Mouse (Mus musculus) hindbrain, embryonic 11.5 days (tissue): ENCODE measurements around the gene Amz1. TPM values are rescaled to one million over a fixed set of nuclear protein-coding genes. Genes with fewer than 3 reads are reported as not detected.
A peak's percentile ranks its signal among the peaks of the same experiment; 100 is the strongest.

Experiments
- ATAC-seq: fragments of 200-750 bp; cut with Nextera tagmentation; 2 replicates; pipeline ENCODE4 v1.8.0; 2017; ENCODE audit warnings: mild to moderate bottlenecking, moderate TSS enrichment, moderate library complexity; ENCODE audit not compliant: low FRiP score
- DNase-seq: peaks from one replicate; pipeline ENCODE4 v3.0.0-alpha.2; 2015; ENCODE audit warnings: low spot score
- H3K27ac ChIP-seq: fragments of 300-500 bp; sonication (generic); 2 replicates; pipeline ENCODE4 v1.5.1; 2014; ENCODE audit warnings: mild to moderate bottlenecking, low read depth, low read length
- H3K27me3 ChIP-seq: fragments of 300-500 bp; sonication (generic); 2 replicates; pipeline ENCODE4 v1.6.1; 2014; ENCODE audit warnings: mild to moderate bottlenecking, low read length, moderate library complexity, mixed read lengths; ENCODE audit not compliant: control insufficient read depth, insufficient read depth
- H3K36me3 ChIP-seq: fragments of 300-500 bp; sonication (generic); 2 replicates; pipeline ENCODE4 v1.6.1; 2014; ENCODE audit warnings: mild to moderate bottlenecking, low read length, moderate library complexity, mixed read lengths; ENCODE audit not compliant: control insufficient read depth, insufficient read depth
- H3K4me1 ChIP-seq: fragments of 300-500 bp; sonication (generic); replicated peaks from 2 replicates; pipeline ENCODE4 v1.6.1; 2014; ENCODE audit warnings: low read length, mixed read lengths; ENCODE audit not compliant: control insufficient read depth, insufficient read depth
- H3K4me2 ChIP-seq: fragments of 300-500 bp; sonication (generic); replicated peaks from 2 replicates; pipeline ENCODE4 v1.6.1; 2014; ENCODE audit warnings: mild to moderate bottlenecking, low read depth, low read length
- H3K4me3 ChIP-seq: fragments of 300-500 bp; sonication (generic); 2 replicates; pipeline ENCODE4 v1.5.1; 2014; ENCODE audit warnings: low read depth, low read length
- H3K9ac ChIP-seq: fragments of 300-500 bp; sonication (generic); 2 replicates; pipeline ENCODE4 v1.6.1; 2014; ENCODE audit warnings: low read depth, low read length
- H3K9me3 ChIP-seq: fragments of 300-500 bp; sonication (generic); 2 replicates; pipeline ENCODE4 v1.6.1; 2016; ENCODE audit warnings: low read length; ENCODE audit not compliant: control insufficient read depth
- WGBS: fragments of 180-500 bp; shearing (Covaris S2); extraction: QIAGEN DNeasy Blood & Tissue Kit; methylation state at CpG from one replicate; pipeline ENCODE4 v1.1.7; 2014; 5-methylcytosine and 5-hydroxymethylcytosine counted together
- polyA plus RNA-seq: library from polyadenylated mRNA; unstranded; fragments of >200 nt; fragmentation: Nextera tagmentation; extraction: Ambion mirVana; gene quantifications from 2 replicates; pipeline ENCODE4 v1.2.1, GENCODE M21; 2014

Amz1 gene
- 0.32 and 1.5 TPM in 2 replicates for polyA plus RNA-seq

GRCm38 (mm10) chr5:140723822-140724221 is at the start of gene Amz1:
Amz1 (plus strand) TSS chr5:140724127.
- Histone ChIP-seq H3K36me3 (no peaks in the 10 kb centered on the region), H3K4me2 (no peak within 1 kb of the TSS), H3K4me1 (no peaks in the 10 kb centered on the region), H3K9me3 (no peaks in the 10 kb centered on the region), H3K9ac (no peak within 1 kb of the TSS), H3K27me3 (no peaks in the 10 kb centered on the region), H3K27ac (no peak within 1 kb of the TSS), H3K4me3 (no peak within 1 kb of the TSS)
- 77% methylated on average over 13 of the region's 13 CpGs for WGBS
- no peak for ATAC-seq
- no peak for DNase-seq

- H3K36me3 ChIP-seq = no peaks in the 10 kb centered on the region
- 86% methylated on average over 11 of the region's 11 CpGs for WGBS
- no peak for ATAC-seq
- no peak overlapping the region for H3K27ac ChIP-seq
- H3K4me3 ChIP-seq = no peak overlapping the region
- H3K4me2 ChIP-seq = no peak overlapping the region
- H3K27me3 ChIP-seq = no peaks in the 10 kb centered on the region
- H3K4me1 ChIP-seq = no peaks in the 10 kb centered on the region
- H3K9me3 ChIP-seq = no peaks in the 10 kb centered on the region
- DNase-seq = no peak
- no peak overlapping the region for H3K9ac ChIP-seq
These were observed 48.8 kb upstream of the Amz1 start for GRCm38 (mm10) chr5:140675079-140675478.

GRCm38 (mm10) chr5:140675640-140676039 is 48.3 kb upstream of the Amz1 start:
- Histone ChIP-seq H3K9me3 (no peaks in the 10 kb centered on the region), H3K9ac (no peak overlapping the region), H3K27me3 (no peaks in the 10 kb centered on the region), H3K27ac (no peak overlapping the region), H3K4me1 (no peaks in the 10 kb centered on the region), H3K4me3 (no peak overlapping the region), H3K36me3 (no peaks in the 10 kb centered on the region), H3K4me2 (no peak overlapping the region)
- 88% methylated on average over 11 of the region's 11 CpGs for WGBS
- ATAC-seq = no peak
- DNase-seq = no peak

- H3K4me1 ChIP-seq = no peaks in the 10 kb centered on the region
- no peaks in the 10 kb centered on the region for H3K9me3 ChIP-seq
- no peaks in the 10 kb centered on the region for H3K27me3 ChIP-seq
- no peak overlapping the region for H3K27ac ChIP-seq
- H3K36me3 ChIP-seq = no peaks in the 10 kb centered on the region
- no peak overlapping the region for H3K9ac ChIP-seq
- no peak overlapping the region for H3K4me2 ChIP-seq
- WGBS = 86% methylated on average over 6 of the region's 6 CpGs
- no peak overlapping the region for H3K4me3 ChIP-seq
- DNase-seq (no peak), ATAC-seq (no peak)
These were observed 46.8 kb upstream of the Amz1 start for GRCm38 (mm10) chr5:140677137-140677536.

- ATAC-seq (no peak), DNase-seq (no peak)
- Histone ChIP-seq H3K27ac (no peak overlapping the region), H3K4me2 (no peak overlapping the region), H3K9me3 (no peaks in the 10 kb centered on the region), H3K4me1 (no peaks in the 10 kb centered on the region), H3K36me3 (no peaks in the 10 kb centered on the region), H3K9ac (no peak overlapping the region), H3K27me3 (no peaks in the 10 kb centered on the region), H3K4me3 (no peak overlapping the region)
- 89% methylated on average over 6 of the region's 6 CpGs for WGBS
These were observed 43.9 kb upstream of the Amz1 start for GRCm38 (mm10) chr5:140680051-140680450.

DNA sequence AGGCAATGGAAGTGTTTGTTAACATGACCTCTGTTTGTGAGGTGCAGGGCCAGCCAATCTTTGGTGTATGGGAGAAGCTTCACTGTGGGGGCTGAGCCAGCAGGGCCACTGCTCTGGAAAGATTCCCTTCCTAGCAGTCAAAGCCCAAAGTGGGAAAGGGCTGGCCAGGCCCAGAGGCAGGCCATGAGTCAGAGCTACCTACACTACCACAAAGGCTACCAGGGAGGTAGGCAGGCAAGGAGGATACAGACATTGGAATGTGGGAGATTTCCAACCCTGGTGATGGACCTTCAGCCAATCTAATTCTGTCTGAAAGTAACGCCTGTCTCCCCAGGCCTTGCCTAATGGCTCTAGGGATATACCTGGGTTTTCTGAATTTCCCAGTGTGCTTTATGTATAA is 43.0 kb upstream of the Amz1 start:
- DNase-seq (no peak), ATAC-seq (no peak)
- 93% methylated on average over 1 of the region's 1 CpGs for WGBS
- no peak overlapping the region for H3K27ac ChIP-seq
- no peaks in the 10 kb centered on the region for H3K27me3 ChIP-seq
- no peak overlapping the region for H3K4me2 ChIP-seq
- H3K4me1 ChIP-seq = no peaks in the 10 kb centered on the region
- no peaks in the 10 kb centered on the region for H3K9me3 ChIP-seq
- H3K9ac ChIP-seq = no peak overlapping the region
- H3K4me3 ChIP-seq = no peak overlapping the region
- no peaks in the 10 kb centered on the region for H3K36me3 ChIP-seq

DNA sequence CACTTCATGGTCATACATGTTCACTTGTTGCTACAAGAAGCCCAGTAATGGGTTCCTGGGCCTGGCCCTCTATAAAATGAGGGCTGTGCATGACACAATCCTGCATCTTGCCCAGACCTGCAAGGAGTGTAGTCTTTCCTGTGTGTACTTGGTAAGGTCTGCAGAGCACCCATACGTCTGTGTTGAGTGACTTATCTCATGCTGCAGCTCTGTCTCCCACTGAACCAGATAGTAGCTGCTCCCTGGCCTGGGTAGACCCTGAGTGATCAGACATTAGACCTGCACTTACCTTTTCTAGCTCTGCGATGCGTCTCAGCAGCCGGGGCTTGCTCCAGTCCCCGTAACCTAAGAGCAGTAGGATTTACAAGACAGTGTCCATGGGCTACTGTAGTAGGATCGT is 41.8 kb upstream of the Amz1 start:
- ATAC-seq (no peak), DNase-seq (no peak)
- Histone ChIP-seq H3K4me1 (no peaks in the 10 kb centered on the region), H3K4me2 (no peak overlapping the region), H3K4me3 (no peak overlapping the region), H3K9me3 (no peaks in the 10 kb centered on the region), H3K9ac (no peak overlapping the region), H3K36me3 (no peaks in the 10 kb centered on the region), H3K27me3 (no peaks in the 10 kb centered on the region), H3K27ac (no peak overlapping the region)
- 97% methylated on average over 6 of the region's 6 CpGs for WGBS

DNA sequence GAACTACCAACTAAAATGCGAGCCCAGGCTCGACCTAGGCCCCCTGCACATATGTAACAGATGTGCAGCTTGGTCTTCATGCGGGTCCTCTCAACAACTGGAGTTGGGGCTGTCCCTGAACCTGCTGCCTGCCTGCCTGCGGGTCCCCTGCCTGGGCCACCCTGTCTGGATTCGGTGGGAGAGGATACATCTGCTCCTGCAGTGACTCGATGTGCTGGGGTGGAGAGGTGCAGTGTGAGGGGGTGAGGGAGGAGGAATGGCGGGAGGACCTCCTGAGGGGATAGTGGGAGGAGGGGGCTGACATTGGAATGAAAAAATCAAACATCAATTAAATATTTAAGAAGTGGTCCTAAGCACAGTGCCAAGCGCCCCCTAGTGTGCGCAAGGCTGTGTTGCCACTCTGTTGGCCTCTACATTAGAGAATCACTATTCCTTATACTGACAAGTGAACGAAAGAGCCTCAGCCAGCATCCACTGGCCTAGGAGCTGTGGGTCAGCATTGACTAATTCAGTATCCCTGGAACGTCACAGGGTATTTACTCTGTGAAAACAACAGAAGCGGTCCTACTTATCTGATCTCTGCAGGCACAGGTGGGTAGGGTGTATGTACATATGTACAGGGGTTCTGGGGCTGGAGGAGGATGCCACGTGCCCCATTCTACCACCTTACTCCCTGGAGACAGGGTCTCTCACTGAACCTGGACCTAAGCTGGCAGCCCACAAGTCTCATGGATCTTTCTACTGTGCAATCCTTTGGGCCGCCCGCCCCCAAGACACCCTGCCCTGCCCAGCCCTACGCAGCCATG is 39.4 kb upstream of the Amz1 start:
- DNase-seq (peak; percentile 73), ATAC-seq (0 out of 2 replicates have a peak, but pooled peaks have one; percentile 30)
- Histone ChIP-seq H3K4me1 (no peaks in the 10 kb centered on the region), H3K4me2 (no peak overlapping the region), H3K9ac (no peak overlapping the region), H3K4me3 (no peak overlapping the region), H3K9me3 (no peaks in the 10 kb centered on the region), H3K27me3 (no peaks in the 10 kb centered on the region), H3K27ac (no peak overlapping the region), H3K36me3 (no peaks in the 10 kb centered on the region)
- 61% methylated on average over 16 of the region's 16 CpGs for whole genome bisulfite sequencing

GRCm38 (mm10) chr5:140688434-140688833 is 35.5 kb upstream of the Amz1 start:
- Histone ChIP-seq H3K4me3 (no peak overlapping the region), H3K9ac (no peak overlapping the region), H3K27ac (no peak overlapping the region), H3K9me3 (no peaks in the 10 kb centered on the region), H3K27me3 (no peaks in the 10 kb centered on the region), H3K4me1 (no peaks in the 10 kb centered on the region), H3K4me2 (no peak overlapping the region), H3K36me3 (0 out of 2 replicates have a peak, but pooled peaks cover 3% of the 10 kb centered on the region)
- 86% methylated on average over 3 of the region's 3 CpGs for WGBS
- ATAC-seq = no peak
- DNase-seq = no peak
